Mouse (Mus musculus): ENCODE measurements around the gene Hist1h3c.
"Not testable (repeated sequence)": the region's sequence is repeated elsewhere in the genome, so short reads cannot be mapped to it uniquely, and the experiment has no call there.

Gene Hist1h3c

DNA sequence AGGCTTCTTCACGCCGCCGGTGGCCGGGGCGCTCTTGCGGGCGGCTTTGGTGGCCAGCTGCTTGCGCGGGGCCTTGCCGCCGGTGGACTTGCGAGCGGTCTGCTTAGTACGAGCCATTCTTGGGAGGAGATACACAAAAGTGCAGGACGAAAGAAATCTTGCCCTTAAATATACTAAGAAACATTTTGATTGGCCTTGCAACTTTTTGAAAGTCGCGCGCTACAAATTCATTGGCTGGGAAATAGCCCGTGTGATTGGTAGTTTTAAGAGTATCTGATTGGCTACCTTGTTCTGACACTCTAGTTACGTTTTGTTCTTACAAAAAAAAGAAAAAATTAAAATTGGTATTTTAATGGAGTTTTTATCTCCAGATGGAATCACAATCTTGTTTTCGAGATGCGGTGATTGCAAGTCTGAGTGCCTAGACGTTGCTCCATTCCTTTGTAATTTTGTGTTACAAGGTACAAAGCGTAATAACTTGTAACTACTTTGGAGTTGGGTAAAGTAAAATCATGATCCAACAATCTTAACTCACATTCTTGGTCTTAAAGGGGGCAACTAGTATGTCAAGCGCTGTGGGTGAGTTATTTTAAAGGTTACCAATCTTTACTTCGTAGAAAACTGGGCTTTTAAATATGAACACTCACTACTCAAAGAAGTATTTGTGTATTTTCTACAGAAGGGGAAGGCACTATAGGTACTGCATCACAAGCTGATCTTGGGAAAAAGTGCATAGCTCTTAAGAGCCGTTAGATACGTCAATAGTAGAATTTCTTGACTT lies at the start of gene Hist1h3c:
Hist1h3c (minus strand) TSS at position 222 of the 781 bp plus-strand sequence.
- peak; percentile 87 for DNase-seq

DNA sequence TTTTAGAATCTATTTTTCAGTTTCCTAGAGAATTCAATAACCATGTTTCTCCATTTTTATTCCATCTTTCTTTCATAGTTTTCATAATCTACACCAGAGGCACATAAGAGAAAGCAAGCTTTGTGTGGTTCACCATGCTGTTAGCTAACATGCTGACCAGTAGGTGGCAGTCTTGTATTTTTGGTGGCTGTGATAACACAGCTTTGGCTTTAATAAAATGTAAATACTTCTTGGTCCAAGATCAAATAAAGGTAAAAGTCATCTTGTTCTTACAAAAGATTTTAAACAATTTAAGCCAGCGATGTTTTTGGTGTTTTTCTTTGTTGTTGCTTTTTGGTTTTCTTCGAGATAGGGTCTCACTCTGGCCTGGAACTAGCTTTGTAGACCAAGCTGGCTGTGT lies 47.1 kb upstream of the Hist1h3c start:
- peak; percentile 57 for DNase-seq

DNA sequence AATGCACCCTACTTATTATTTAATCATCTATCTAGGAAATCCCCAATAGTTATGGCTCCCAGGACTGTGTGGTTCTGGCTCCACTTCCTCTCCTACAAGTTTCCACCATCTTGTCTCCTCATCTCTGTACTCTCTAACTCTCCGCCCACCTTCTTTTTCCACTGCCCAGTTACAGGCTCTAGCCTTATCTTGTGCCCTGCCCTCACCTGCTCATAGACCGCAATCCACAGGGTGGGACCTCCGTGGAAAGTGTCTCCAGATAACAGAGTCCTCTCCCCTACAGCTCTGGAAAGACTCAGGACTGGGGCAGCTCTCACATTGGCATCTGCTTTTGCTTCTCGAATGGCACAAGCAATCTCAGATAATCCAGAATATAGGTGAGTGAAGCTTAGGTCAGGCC lies 33.6 kb upstream of the Hist1h3c start:
- DNase-seq, result no peak

DNA sequence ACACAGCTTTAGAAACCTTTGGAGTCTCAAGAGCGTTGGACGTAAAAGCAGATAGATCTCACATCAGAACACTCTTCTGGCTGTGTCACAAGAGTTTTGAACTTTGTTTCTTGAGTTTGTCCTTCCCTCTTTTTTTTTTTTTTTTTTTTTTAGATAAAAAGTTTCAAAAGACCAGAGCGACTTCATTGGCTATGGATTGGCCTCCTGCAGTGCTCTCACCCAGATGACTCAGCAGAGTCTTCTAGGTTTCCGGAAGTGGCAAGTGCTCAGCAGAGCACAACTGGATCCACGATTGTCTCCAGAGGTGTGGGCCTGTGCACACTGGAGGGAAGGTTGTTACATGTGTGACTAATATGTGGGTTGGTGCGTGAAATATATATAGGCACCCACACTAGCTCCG lies 32.9 kb upstream of the Hist1h3c start:
- DNase-seq, result no peak

DNA sequence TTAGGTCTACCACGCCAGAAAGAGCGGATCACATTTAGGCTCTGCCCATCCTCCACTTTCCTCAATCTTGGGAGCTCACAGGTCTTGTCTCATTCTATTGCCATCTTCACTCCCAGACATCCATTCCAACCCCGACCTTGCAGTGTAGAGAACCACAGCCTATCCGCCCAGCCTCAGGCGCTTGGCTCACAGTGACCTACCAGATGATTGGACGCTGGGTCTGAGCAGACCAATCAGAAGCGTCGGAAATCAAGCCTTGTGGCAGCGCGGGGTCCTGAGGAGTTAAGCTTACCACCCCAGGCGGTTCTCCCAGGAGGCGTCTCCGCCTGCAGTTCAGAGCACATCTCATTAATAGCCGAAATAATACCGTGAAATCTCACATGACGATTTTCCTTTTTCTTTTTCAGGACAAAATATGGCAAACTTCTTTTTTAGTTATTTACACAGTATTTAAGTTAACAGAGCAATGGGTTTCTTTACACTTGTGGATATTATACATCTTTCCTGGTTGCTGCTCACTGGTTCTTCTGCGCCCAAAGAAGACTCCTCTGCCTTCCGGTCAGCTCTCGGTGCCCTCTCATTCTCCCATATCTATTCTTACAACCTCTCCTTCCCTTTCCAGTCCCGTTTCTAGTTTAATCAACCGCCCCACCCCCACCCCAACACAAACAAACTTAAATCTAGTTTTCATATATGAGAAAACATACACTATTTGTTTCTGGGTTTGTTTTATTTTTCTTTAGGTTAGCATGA lies 27.3 kb upstream of the Hist1h3c start:
- no peak for DNase-seq

DNA sequence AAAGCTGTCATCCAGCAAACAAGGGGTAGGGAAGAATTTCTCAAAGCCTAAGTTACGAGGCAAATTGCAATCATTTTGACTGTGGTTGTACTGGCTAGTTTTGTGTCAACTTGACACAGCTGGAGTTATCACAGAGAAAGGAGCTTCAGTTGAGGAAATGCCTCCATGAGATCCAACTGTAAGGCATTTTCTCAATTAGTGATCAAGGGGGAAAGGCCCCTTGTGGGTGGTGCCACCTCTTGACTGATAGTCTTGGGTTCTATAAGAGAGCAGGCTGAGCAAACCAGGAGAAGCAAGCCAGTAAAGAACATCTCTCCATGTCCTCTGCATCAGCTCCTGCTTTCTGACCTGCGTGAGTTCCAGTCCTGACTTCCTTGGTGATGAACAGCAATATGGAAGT lies 24.2 kb upstream of the Hist1h3c start, which contains the start of gene Trim38:
Trim38 (plus strand) TSS at position 301 of the 400 bp plus-strand sequence.
- DNase-seq, result not testable (repeated sequence)

DNA sequence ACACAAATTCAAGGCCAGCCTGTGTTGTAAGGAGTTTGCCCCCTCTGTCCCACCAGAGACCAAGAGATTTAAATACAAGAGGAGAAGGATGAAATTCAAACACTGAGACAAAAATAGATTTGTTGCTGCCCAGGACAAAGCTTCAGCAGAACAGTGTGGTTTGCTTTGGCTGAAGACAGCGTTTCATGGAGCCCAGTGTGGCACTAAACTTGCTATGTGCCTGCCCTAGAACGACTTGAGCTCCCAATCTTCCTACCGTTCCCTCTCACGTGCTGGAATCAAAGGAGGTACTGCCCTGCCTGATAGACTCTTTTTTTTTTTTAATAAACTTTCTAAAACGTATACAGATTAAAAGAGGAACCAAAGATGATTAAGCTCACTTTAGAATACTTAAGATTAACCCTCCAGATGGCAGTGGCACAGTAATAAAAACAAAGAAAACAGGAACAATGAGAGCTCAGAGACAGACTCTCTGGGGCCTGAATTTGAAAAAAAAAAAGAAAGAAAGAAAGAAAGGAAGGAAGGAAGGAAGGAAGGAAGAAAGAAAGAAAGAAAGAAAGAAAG lies 23.5 kb upstream of the Hist1h3c start:
- no peak for DNase-seq

DNA sequence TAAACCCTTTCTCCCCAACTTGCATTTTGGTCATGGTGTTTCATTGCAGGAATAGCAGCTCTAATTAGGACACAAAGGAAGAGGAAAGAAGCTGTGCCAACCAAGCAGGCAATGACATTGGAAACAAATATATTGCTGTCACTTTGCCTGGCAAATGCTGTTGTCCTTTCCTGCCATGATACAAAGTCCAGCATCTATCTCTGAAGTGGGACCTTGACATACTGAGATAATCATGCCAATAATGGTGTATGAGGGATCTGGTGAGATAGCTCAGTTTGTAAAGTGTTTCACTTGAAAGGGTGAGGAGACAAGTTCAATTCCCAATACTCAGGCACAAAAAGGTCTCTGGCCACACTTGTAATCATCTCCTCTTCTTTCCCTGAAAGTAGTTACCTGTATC lies 21.4 kb upstream of the Hist1h3c start:
- no peak for DNase-seq

DNA sequence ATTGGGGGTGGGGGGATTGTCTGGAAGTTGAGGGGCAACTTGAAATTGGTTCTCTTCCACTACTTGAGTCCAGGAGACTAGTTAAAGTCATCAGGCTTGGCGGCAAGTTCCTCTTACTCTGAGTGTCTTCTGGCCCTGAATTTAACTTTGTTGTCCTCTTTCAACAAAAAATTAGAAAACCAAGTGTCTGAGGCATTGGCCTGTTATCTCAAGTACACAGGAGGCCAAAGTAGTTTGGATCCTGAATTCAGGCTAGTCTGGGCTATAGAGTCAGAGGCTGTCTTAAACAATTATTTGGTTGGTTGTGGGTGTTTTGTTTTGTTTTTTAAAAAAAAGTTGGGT lies 19.7 kb upstream of the Hist1h3c start:
- DNase-seq, result no peak

DNA sequence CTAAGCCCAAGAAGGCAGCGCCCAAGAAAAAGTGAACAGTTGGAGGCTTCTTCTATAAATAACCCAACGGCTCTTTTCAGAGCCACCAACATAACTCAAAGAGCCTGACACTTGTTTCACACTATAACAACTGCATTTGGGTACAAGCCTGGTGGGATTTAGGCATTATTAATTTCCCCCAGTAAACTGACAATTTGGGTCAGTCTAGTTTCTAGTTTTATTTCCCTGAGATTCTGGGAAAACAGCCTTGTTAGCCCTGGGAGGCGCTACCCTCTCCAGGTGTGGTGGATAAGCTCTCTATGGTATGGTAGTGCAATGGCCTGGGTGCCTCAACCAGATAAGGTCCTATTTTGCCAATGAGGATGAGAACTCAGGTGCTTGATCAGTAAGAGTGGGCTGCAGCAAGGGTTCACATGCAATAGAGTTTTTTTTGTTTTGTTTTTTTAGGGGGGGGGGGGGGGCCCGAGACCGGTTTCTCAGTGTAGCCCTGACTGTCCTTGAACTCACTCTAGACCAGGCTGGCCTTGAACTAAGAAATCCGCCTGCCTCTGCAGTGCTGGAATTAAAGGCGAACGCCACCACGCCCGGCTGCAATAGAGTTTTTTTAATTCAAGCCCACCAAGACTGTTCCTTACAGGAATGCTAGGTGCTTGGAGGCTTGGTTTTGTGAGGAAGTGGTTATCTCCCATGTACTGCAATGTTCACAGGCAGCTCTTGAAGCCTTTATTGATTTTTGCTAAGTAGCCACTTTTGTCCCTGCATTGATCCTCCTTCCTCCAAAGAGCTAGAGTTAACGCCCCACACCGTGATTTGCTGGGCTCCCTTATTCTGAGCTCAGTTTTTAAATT lies 19.1 kb upstream of the Hist1h3c start:
- DNase-seq, result no peak

DNA sequence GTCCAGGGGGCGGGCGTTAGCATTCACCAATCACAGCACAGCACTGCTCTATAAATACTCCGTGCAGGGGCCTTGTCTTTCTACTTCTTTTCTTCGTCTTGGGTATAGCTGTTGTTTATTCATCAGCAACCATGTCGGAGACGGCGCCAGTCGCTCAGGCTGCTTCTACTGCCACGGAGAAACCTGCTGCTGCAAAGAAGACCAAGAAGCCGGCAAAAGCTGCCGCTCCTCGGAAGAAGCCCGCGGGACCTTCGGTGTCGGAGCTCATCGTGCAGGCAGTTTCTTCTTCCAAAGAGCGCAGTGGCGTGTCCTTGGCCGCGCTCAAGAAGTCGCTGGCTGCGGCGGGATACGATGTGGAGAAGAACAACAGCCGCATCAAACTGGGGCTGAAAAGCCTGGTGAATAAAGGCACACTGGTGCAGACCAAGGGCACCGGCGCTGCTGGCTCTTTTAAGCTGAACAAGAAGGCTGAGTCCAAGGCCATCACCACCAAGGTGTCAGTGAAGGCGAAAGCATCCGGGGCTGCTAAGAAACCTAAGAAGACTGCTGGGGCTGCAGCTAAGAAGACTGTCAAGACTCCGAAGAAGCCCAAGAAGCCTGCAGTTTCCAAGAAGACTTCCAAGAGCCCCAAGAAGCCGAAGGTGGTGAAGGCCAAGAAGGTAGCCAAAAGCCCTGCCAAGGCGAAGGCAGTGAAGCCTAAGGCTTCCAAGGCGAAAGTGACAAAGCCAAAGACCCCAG lies 18.4 kb upstream of the Hist1h3c start, which contains the start of gene Hist1h1a:
Hist1h1a (plus strand) TSS at position 81 of the 738 bp plus-strand sequence.
- DNase-seq, result peak; percentile 86

DNA sequence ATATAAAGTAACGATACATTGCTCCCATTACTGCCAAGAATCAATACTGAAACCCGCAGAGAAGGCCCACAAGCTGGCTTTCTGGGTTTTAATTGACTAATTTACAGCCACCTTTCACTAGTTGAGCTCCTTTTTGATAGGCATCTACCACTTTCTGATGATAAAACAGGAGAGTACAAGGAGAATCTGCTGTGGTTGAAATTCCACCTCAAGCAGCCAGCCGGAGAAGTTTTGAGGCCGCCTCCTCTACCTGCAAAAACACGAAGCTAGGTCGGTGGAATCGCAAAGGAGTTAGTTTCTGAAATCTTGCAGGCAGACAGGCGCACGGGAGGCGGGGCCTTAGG lies 17.8 kb upstream of the Hist1h3c start:
- DNase-seq, result no peak

DNA sequence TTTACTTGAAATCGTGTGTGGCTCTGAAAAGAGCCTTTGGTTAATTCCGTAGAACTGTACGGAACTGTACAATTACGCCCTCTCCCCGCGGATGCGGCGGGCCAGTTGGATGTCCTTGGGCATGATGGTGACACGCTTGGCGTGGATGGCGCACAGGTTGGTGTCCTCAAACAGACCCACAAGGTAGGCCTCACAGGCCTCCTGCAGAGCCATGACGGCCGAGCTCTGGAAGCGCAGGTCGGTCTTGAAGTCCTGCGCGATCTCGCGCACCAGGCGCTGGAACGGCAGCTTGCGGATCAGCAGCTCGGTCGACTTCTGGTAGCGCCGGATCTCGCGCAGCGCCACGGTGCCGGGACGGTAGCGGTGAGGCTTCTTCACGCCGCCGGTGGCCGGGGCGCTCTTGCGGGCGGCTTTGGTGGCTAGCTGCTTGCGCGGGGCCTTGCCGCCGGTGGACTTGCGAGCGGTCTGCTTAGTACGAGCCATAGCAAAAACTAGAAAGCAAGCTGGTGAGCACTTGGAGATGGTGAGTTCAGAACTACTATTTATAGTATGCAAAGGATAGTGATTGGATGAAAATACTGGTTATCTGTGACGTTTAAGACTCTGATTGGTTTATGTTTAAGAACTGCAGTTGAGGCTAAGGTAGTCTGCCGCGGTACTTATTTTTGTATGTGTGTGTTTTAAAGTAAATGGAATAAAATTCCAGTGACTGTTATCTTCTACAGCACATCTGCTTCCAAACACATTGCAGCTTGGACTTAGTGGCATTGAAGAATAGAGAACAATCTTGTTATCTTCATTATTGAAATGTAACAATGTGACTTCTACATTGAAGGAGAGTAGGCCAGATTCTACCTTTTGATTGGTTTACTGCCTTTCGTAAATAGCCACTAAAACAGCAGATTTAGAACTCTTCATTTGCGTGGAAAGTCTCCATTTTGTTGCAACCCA lies 16.7 kb upstream of the Hist1h3c start, which contains the start of gene Hist1h3a:
Hist1h3a (minus strand) TSS at position 516 of the 951 bp plus-strand sequence.
- DNase-seq, result peak; percentile 80

DNA sequence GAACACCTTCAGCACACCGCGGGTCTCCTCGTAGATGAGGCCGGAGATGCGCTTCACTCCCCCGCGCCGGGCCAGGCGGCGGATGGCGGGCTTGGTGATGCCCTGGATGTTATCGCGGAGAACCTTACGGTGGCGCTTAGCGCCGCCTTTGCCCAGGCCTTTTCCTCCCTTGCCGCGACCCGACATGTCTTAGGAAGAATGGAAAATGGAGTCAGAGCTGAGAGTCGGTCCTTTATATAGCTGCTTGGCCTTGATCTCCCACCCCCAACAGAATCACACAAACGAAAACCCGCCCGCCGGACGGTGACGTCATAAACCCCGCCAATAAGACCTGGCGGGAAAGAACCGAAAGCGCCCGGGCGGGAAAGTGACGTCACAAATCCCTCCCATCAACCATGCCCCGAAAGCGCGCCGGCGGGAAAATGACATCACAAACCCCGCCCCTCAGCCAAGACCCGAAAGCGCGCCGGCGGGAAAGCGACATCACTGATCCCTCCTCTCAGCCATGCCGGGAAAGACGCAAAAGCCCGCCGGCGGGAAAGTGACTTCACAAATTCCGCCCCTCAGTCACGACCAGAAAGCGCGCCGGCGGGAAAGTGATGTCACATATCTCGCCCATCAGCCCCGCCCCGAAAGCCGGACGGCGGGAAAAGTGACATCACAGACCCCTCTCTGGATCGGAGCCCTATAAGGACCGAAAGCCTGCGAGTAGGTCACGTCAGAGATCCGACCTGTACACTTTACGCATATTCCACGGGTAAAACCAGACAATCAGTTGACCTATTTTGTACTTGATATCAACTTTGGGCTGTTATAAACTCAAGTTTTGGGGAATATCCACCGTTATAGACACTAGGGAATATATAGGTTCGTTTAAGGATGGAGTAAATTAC lies 15.8 kb upstream of the Hist1h3c start, which contains the start of gene Hist1h4a:
Hist1h4a (minus strand) TSS at position 259 of the 893 bp plus-strand sequence.
- peak; percentile 96 for DNase-seq

DNA sequence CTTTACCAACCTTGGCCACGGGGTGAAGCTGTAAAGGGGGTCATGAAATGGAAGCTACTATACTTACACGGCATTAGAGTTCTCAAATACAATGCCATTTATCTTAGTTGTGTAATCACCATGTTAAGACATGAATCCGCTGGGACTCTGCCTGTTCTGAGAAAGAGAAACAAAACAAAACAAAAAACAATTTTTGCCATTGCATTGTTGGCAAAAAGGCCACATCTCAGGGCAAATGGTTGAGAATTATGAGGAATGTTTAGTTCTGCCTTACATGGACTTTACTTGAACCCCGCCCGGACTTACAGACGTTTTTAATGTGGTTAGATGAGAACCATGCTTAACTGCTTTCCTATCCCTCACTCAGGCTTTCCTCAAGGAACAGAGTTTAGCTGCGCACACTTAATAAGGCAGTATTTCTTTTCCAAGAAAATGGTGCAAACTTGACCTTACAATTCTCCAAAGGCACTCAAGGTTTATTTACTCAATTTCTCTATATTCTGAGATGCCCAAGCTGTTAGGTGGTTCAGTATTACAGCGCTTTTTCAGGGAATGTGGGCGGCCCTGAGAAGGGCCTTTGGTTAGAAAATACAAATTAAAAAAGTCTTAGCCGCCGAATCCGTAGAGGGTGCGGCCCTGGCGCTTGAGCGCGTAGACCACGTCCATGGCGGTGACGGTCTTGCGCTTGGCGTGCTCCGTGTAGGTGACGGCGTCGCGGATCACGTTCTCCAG lies 15.0 kb upstream of the Hist1h3c start:
- DNase-seq, result no peak

DNA sequence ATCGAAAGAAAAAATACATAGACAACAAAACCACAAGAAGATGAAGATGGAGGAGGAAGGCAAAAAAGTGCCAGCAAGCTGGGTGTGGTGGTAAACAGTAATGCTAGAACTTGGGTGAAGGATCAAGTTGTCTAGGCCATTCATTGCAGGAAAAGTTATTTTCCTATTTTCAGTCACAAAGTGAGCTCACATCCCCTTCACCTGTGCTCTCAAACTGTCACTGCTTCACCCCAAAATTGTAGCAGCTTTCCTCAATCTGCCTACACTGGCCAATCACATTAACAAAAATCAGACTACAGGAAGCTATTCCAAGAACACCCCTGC lies 14.5 kb upstream of the Hist1h3c start:
- no peak for DNase-seq

DNA sequence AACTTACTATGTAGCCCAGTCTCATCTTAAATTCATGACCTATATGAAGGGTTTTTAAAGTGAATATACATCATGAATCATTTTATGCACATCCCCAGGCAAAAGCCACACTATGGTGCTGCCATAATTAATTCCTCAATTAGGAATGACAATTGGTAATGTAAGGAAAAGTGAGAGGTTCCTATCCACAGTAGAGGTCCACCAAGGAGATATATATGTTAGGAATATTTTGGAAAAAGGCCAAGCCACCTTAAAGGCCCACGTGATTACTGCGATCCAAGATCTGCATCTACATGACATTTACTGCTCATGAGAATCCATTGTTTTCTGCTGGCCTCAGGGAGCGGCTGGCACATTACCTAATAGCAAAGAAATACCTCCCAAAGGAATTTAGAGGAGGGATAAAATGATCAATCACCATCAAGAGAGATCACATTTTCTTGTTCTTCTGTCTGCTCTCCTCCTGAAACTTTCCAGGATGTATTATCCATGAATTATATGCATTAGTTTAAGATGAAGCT lies 13.9 kb upstream of the Hist1h3c start:
- no peak for DNase-seq

DNA sequence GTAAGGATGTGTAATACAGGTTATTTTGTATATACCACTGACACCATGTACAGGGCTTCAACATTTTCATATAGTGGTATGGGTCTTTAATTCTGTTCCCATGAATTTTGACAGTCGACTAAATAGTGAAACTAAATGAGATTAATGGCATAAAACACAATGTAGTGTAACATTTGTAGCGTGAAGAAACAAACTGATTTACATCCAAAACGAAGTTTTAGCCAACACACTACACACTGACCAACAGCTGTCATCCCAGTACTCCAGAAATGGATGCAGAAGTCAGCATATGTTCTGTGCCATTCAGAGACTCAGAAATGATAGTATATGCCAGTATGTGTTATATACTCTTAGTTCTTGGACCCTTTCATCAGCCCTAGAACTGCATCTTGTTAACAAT lies 12.5 kb upstream of the Hist1h3c start:
- DNase-seq, result no peak

DNA sequence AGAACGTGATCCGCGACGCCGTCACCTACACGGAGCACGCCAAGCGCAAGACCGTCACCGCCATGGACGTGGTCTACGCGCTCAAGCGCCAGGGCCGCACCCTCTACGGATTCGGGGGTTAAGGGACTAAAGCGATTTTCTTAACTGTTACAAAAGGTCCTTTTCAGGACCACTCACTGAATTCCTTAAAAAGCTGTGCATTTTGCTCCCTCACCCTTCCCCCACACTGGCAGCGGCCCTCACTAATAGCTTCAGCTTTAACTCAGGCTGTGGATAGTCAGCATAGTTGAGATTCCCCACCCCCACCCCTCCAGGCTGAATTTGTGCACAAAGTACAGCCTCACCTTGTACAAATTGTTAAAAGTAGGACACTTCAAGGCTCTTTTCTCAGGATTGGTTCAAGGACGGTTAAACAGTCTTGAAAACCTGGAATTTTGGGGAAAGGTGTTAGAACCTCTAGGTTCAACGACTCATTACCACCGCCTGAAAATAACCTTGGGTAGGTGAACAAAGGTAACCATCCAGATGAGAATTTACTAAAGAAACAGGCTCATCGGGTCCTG lies 11.9 kb upstream of the Hist1h3c start:
- no peak for DNase-seq
